Mouse (Mus musculus) lung, adult 18-20 months (tissue): Measurements from ENCODE around the gene Prep.

Experiments
- DNase-seq, 2 experiments: peaks; one replicate each; pipeline ENCODE4 v3.0.0; 2022; ENCODE audit warnings: mixed read lengths in 2 of 2

Prep gene

DNA sequence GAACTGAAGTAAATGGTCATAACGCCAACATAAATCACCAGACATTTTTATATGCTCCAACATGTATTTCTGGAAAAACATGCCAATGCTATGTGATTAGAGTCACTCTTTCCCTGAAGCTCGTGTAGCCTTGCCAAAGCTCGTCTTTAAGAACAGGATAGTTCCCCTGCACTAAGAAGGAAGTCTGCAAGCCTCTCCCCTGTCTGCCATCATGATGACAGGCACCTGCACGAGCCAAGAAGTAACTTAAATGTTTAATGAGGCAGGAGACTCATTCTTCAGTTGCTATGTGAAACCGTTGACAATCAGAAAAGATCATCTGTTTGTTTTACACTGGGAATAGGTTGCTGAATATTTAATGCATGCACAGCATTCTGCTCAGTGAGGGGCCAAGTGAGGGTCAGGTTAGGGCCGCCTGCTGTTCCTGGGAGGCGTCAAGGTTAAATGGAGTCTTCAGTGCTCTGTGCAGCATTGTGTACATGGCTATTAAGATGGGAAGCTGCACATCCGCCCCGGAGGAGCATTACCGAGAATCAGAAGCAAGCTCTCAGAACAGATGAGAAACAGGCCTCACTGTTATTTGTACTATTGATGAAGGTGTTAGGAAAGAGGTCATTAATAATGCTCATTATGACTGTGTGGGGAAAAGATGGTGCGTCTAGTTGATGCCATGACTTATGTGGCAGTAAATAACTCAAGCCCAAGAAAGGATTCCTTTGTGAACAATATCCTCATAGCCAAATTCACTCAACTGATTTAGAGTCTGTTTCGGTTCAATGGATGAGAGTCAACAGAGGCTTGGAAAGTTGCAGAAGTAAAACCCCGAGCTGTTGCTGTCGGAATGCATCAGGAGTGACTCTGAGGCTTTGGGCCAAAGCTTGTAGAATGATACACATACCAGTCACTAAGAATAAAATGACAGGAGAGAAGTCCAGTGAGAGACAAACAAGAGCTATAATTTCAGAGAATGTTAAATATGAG is 126.6 kb downstream of the Prep start:
- DNase-seq = no peak

DNA sequence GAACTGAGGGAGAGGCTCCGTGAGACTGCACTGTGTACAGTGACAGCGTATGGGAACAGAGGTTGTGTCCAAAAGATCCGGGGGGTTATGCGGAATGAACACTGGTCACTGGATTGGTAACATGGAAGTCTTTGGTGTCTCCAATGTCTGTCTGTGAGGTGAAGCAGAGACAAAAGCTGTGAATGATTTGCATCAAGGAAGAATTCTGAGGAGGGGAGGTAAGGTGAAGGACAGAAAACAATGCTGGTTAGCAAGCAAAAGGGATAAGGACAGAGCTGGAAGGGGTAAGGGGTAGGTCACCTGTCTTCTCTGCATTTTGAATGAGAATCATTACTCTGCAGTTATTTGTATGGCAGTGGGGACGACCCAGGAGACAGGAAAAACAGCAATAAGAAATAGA is 127.5 kb downstream of the Prep start:
- no peak for DNase-seq

DNA sequence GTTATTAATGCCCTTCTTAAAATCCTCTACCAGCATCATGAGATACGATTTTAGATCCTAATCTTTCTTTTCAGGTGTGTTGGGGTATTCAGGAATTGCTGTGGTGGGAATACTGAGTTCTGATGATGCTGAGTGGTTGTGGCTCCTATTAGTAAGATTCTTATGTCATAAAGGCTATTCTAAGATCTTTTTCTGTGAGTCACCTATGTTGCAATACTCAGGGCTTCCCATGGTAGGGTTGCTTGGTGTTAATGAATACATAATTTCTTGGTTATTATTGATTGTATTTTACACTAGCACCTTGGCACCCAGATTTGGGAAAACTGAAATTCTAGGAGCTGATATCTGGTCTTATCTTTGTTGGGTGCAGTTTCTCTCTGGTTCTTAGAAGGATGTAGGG is 137.6 kb downstream of the Prep start:
- DNase-seq = no peak

DNA sequence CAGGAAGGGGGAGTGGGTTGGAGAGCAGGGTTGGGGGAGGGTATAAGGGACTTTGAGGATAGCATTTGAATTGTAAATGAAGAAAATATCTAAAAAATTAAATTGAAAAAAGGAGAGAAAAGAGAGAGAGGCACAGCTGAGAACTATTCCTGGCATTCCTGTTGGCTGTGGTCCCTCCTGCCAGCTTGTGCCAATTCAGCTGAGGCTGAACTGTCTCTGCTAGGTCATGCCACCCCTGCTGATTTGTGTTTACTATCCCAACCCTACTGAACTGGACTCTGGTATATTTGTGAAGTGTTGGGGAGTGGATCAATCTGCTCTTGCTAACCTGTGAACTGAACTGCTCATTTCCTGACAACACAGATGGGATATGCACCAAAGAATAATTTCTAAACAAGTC is 143.2 kb downstream of the Prep start:
- DNase-seq = no peak

DNA sequence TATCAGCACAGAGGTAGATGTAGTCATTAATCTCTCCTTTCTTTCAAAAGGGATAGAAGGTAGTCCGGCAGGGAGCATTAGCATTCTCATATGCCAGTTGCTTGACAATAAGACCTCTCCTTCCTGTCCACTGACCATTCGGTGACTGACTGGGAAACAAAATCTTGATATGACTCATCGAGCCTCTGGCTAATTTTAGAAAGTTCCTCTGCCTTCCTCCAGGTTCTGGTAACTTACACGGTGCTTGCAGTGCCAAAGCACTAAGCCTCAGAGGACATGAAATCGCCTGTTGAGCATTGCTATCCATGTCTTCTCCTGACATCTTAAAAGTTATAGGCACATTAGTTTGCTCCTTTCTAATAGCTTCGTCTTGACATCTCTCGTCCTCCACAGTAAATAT is 149.7 kb downstream of the Prep start:
- DNase-seq = no peak
